Mouse (Mus musculus) megakaryocyte, embryonic 14.5 days (primary cell): ENCODE measurements around the gene Fez2.

Source experiments
- FLI1 ChIP-seq: IDR thresholded peaks from 2 replicates; pipeline ENCODE4 v1.6.1; 2012; ENCODE audit warnings: low read length, inconsistent platforms, mixed read lengths
- GATA1 ChIP-seq: IDR thresholded peaks from 3 replicates; pipeline ENCODE4 v1.6.1; 2012; ENCODE audit warnings: mixed read lengths, low read length, inconsistent platforms, borderline replicate concordance

DNA sequence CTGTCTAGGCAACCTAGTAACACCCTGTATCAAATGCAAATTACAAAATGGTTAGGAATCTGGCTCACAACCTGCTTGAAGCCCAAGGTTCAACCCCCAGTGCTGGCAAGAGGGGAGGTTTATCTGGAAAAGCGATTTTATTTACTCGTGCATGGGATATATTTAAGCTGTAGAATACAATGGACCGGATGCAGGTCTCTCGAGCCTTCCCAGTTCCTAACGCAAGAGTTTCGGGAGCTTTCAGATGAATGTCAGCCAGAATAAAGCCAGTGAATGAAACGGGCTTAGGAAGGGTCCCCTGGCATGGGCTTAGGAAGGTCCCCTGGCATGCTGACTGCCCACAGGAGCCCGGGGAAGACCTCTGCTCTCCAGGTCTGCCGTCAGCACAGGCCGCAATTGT is 11.1 kb downstream of the Fez2 start:
- no peak for TF ChIP-seq GATA1
- TF ChIP-seq FLI1: no peak
